Mouse (Mus musculus): ENCODE results near the gene Wdr20rt. TPM values are rescaled to one million over a fixed set of nuclear protein-coding genes. Genes with fewer than 3 reads are reported as not detected.

Gene Wdr20rt
- polyA plus RNA-seq, 1 experiment: not detected

Other genes with a start within 250 kb of the Wdr20rt start
- gene Prpf39, start 189.2 kb upstream of the Wdr20rt start, polyA plus RNA-seq (2012; rRNA removed): 37.3 and 37.8 TPM in 2 replicates
- 81.6 and 84.6 TPM in 2 replicates for gene Fkbp3, start 151.5 kb upstream of the Wdr20rt start, polyA plus RNA-seq (2012; rRNA removed)
- gene Fancm, start 149.9 kb upstream of the Wdr20rt start, polyA plus RNA-seq (2012; rRNA removed): 2.5 and 3.1 TPM in 2 replicates
- gene Mis18bp1, start 52.9 kb upstream of the Wdr20rt start, polyA plus RNA-seq (2012; rRNA removed): 0.68 and 0.92 TPM in 2 replicates